Mouse (Mus musculus): ENCODE measurements around the gene Btbd35f26.
"Not testable (repeated sequence)": the region's sequence is repeated elsewhere in the genome, so short reads cannot be mapped to it uniquely, and the experiment has no call there.

Gene Btbd35f26

DNA sequence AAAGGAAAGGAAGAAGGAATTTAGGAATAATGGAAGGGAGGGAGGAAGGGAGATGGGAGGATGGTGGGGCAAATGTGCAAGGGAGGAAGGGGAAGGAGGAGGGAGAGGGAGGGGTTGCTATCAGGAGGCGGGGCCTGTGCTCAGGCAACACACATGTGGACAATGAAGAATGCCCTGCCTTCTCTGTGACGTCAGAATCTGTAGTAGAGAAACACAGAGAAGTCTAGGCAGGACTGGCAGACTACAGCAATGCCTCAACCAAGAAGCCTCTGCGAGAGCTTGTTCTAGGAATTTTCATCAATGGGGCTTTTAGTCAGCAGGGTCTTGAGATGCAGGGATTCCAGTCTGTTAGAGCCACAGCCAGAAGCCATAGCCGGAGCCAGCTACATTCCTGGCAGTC, at the start of gene Btbd35f26:
Gene Btbd35f26, plus strand, starts transcription at position 301 of the 400 bp plus-strand sequence.
- not testable (repeated sequence) for DNase-seq

DNA sequence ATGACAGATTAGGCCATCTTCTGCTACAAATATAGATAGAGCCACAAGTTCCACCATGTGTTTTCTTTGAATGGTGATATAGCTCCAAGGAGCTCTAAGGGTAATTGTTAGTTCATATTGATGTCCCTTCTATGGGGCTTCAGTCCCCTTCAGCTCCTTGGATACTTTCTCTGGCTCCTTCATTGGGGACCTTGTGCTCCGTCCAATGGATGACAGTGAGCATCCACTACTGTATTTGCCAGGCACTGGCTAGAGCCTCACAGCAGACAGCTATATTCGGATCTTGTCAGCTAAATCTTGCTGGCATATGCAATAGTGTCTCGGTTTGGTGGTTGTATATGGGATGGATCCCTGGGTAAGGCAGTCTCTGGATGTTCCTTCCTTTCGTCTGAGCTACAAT, 5.7 kb downstream of the Btbd35f26 start:
- peak in 1 of 2 experiments; percentile 2 for DNase-seq

- DNase-seq: not testable (repeated sequence)
Measured at GRCm38 (mm10) chrX:31383818-31384217, 47.6 kb downstream of the Btbd35f26 start, which contains the start of gene Btbd35f19. Btbd35f19 (minus strand) TSS chrX:31383918.

All from thymus, adult 18-20 months (tissue).